Mouse (Mus musculus) cerebellum, adult 8-10 months (tissue): ENCODE results near the gene Fbxo2.
"Not testable (repeated sequence)": the region's sequence is repeated elsewhere in the genome, so short reads cannot be mapped to it uniquely, and the experiment has no call there.

Source experiments
- DNase-seq: peaks from one replicate; pipeline ENCODE4 v3.0.0; 2022

Fbxo2 gene

GRCm38 (mm10) chr4:148160436-148161390 lies at the start of gene Fbxo2, which contains the start of gene Fbxo44:
TSS of gene Fbxo2 (plus strand) at chr4:148160621.
TSS of gene Fbxo44 (minus strand) at chr4:148160482.
- DNase-seq = peak; percentile 72

DNA sequence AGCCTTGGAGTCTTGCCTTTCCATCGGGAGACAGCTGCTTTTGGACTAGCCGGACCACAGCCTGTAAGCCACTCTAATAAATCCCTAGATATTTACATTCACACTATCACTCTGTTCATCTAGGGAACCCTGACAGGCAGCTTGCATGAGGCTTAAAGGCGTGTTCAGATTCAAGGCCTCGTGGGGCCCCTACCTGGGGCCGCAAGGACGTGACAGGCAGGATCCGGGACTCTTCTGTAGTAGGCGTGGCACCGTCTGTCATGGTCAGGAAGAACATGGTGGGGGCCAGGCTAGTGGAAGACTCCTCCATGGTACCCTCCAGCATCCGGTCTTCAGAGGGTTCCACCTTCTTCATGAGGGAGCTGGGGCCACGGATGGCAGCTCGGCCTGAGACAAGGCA lies 47.9 kb upstream of the Fbxo2 start:
- no peak for DNase-seq

GRCm38 (mm10) chr4:148114758-148115391 lies 45.5 kb upstream of the Fbxo2 start:
- DNase-seq = peak; percentile 86

DNA sequence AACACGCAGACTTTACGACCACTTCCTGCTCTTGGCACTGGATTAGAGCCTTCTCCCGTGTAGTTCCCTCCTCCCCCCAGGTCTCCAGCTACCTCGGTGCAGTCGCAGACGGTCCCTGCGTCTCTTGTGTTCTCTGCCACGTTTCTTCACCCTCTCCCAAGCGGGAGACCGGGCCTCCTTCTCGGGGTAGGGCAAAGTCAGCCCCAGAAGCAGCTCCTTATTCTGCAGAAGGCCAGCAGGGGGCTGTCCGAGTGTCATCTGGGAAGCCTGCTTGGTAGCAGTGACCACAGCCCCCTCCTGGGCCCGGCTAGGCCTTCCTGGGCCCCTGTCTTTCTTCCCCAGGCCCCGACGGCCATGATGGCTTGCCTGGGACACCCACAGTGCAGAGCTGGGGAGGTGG lies 45.0 kb upstream of the Fbxo2 start:
- no peak for DNase-seq

- DNase-seq = no peak
These were observed 43.8 kb upstream of the Fbxo2 start for GRCm38 (mm10) chr4:148116657-148117056.

DNA sequence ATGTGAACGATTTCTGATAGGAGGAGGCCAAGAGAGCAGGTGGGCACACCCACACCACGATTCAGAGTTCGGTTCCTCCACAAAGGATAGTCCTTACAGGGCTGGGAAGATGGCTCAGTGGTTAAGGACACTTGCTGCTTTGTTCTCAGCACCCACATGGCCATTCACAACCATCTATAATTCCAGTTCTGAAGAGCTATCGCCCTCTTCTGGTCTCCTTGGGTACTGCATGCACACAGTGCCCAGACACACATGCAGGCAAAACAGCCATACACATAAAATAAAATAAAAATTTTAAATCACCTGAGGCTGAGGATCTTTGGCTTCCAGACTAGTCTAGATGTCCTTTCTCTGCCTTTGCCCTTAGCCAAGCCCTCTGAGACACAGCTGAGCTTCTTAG lies 43.0 kb upstream of the Fbxo2 start:
- DNase-seq = no peak

DNA sequence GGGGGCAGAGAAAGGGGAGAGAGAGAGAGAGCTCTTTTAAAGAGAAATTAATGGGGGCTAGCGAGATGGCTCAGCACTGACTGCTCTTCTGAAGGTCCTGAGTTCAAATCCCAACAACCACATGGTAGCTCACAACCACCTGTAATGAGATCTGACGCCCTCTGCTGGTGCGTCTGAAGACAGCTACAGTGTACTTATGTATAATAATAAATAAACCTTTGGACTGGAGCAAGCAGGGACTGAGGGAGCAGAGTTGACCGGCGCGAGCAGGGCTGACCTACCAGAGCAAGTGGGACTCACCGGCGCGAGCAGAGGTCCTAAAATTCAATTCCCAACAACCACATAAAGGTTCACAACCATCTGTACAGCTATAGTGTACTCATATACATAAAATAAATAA lies 40.8 kb upstream of the Fbxo2 start:
- not testable (repeated sequence) for DNase-seq

DNA sequence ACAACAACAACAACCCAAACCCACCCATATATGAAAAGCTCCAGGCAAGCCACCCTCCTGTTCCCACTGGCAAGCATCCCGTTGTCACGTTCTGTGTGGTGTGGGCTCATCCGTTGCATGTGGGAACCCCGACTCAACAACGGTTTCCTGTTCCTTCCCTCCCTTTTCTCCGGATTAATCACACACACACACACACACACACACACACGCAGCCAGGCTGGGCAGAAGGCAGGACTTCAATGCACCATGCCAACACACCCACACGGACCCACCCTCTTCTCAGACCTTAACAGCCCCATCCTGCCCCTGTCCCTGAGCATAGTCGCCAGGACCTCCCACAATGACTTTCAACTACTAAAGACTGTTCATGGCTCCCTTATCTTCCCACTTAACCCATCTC lies 39.9 kb upstream of the Fbxo2 start:
- DNase-seq = no peak

GRCm38 (mm10) chr4:148121362-148121761 lies 39.1 kb upstream of the Fbxo2 start:
- no peak for DNase-seq

- DNase-seq = no peak
These were observed 38.3 kb upstream of the Fbxo2 start for GRCm38 (mm10) chr4:148121982-148122693.

GRCm38 (mm10) chr4:148122694-148123066 lies 37.7 kb upstream of the Fbxo2 start:
- no peak for DNase-seq

DNA sequence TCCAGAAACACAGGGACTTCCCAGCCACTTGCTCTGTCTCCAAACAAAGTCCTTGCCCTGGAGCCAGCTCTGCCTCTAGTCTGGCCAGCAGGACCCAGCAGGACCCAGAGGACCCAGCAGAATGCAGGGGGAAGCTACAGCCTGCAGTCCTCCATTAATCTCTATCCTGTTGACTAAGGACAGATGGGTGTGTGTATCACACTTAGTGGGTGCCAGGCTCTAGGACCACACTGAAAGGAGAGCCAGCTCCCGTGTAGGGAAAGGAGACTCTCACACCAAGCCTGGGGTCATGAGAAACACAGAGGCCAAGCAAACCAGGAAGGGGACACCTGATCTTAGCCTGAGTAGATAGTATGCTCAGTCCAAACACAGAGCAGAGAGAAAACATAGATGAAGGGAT lies 32.2 kb upstream of the Fbxo2 start:
- no peak for DNase-seq

GRCm38 (mm10) chr4:148128672-148129071 lies 31.7 kb upstream of the Fbxo2 start:
- DNase-seq = no peak

DNA sequence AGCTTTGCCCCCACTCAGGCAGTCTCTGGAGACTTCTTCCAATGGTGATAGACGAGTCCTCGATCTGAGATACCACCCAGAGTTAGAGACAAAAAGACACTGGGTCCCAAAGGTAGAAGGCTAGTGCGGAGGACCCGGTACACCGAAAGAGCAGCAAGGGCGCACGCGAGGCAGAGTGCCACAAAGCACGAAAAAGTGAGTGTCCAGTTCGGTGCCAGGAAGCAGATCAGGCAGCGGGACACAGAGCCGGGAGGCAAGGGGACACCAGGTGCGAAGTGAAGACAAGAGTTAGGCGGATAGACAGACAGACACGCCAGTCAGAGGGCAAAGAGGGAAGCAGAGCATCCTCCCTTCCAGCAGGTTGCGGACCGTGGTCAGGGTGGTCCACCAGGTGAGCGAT lies 30.3 kb upstream of the Fbxo2 start, which contains the start of gene Mad2l2:
Gene Mad2l2, plus strand, starts transcription at position 252 of the 400 bp plus-strand sequence.
- DNase-seq = no peak

DNA sequence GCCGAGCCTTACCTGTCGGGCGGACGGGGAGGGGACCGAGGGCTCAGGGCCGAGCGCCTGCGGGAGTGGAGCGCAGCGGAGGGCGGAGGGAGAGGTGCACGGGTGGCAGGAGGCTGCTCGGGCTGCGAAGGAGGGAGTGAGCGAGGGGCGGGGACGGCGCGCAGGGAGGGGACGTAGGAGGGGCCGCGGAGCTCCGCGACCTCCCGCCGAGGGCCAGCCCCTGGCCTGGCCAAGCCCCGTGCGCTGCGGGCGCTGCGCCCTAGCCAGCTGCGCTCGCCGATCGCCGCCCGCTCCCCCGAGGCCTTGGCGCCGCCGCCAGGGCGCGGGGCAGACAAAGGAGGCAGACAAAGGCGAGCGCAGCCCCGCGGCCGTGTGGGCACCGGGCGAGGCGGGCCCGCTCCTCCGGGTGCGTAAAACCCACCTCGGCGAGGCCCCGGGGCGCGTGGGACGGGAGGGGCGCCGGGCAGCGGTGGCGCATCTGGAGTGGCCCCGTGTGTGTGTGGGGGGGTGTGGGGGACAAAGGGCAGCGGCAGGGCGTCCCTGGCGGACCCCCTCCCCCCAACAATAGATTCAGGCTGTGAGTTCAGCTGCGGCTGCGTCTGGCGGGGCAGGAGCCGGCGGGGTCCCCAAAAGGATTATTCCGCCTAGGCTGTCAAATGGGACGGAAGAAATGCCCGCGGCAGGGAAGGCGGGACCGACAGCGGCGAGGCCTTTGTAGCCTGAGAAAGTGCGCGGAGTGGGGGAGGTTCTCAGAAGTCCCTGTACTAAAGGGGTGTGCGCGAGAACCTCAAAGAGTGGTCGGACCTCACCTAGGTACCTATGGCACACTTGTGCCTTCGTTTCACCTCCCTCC lies 29.6 kb upstream of the Fbxo2 start, which contains the start of gene Draxin:
Gene Draxin, minus strand, starts transcription at position 138 of the 853 bp plus-strand sequence.
- no peak for DNase-seq

DNA sequence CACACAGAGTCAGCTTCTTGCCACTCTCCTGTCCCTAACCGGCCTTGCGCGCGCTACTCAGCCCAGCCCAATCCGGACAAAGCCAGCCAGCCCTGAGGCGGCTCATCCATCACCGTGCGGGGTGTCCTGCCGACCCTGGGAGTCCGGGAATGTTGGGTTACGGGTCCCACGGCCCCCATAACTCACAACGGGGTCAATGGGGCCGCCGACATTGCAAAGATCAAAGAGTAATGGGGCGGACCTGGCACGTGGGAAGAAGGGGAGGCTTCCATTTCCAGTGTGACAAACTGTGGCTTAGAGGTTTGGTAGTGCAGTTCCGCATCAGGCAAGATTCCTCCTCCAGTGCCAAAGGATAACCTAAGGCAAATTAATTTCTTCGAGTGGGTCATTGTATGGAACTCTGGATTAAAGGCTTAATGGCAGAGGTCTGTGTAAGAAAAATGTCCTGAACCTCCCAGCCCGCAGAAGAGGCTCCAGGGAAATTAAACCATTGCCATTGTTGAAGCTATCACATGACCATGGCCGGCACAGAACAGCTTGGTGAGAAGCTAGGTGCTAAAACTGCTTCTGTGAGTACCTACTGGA lies 28.8 kb upstream of the Fbxo2 start:
- DNase-seq = no peak

GRCm38 (mm10) chr4:148134988-148135387 lies 25.4 kb upstream of the Fbxo2 start:
- no peak for DNase-seq

DNA sequence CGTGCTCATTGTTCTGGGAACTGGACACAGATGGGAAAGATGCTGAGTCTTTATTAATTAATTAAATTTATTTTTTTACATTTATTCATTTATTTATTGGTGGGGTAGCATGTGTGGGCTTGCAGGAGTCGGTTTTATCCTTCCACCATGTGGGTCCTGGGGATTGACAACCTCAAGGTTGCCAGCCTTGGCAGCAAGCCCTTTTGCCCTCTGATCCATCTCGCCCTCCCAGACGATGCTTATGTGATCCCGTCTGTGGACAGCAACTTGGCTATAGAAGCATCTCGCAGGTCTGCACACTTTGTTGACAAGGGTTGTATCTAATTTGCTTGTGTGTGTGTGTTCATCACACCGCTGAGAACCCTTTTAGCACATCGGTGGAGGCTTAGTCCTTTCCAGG lies 22.9 kb upstream of the Fbxo2 start:
- DNase-seq = no peak

DNA sequence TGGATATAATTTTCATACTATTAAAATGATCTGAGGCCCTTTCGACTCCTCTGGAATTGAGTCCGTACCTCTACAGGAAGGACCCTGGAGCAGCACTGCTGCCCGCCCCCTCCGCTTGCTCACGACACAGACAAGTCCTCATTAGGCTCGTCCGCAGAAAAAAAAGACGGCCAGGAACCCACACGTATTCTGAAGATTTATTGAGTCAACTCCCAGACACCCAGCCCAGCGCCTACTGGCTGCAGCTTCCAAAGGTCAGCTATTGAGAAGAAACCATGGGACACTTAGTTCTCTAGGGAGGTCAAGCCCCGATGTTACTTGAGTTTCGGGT lies 20.7 kb upstream of the Fbxo2 start:
- DNase-seq = no peak

DNA sequence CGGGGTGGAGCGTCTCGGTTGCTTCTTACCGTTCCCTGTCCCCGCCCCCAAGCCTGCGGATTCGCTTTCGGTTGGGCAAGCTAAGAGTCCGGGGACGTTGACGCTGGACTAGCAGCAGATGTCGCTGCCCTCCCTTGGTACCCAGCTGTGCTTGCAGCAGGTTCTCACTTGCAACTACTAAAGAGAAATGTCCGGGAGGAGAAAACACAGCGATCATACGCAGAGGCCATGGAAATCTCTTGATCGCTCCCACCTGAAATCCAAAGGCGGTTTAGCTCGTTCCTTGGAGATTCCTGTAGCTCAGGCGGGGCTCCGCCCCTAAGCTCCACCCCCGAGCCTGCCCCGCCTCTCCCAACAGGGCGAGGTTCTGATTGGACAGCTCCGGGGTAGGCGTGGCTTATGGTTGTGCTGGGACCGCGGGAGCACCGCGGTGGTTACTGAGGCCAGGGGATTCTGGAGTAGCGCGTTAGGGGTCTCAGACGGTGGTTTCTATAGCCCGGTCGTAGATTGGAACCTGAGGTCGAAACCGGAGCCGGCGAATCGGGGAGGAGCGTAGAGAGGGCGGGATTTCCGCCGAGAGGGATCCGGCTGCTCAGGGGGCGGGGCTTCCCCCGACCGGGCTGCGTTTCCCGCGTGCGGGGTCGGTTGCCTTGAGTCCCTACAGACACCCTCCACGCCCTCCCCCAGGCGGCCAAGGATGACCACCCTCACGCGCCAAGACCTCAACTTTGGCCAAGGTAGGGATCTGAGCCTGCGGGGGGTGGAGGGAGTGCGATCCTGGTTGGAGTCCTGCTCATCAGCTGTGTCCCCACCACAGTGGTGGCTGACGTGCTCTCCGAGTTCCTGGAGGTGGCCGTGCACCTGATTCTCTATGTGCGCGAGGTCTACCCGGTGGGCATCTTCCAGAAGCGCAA lies 20.1 kb upstream of the Fbxo2 start:
- peak; percentile 98 for DNase-seq

GRCm38 (mm10) chr4:148143721-148144120 lies 16.7 kb upstream of the Fbxo2 start:
- DNase-seq = no peak
